Mouse (Mus musculus) G1E (cell line): ENCODE measurements around the gene Ankrd28.

Experiments
- CTCF ChIP-seq: IDR thresholded peaks from 2 replicates; pipeline ENCODE4 v1.5.1; 2012; ENCODE audit warnings: low read depth, low read length, inconsistent platforms, mixed read lengths
- GATA1 ChIP-seq: IDR thresholded peaks from 2 replicates; pipeline ENCODE4 v1.6.1; 2012; ENCODE audit warnings: borderline replicate concordance, low read length, inconsistent platforms, mixed read lengths
- POLR2AphosphoS5 ChIP-seq: IDR thresholded peaks from 2 replicates; pipeline ENCODE4 v1.6.1; 2012; ENCODE audit warnings: low read depth, low read length, inconsistent platforms; ENCODE audit not compliant: insufficient replicate concordance

DNA sequence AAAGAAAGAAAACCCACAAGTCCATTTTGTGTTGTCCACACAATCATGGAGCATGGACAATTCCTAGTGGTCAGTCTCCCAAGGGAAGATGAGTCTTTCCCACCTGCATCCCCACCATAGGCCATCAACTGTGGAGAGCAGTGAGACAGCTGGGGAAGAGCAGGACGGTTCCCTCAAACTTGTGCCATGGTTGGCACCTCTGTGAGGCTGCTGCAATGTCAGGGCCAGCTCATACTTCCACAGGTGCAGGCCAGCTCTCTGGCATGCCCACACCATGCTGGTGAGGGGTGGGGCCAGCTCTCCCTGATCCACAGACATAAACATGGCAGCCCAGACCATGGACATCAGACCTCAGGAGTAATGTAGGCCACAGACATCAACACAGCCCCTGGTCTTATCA lies 144.2 kb downstream of the Ankrd28 start:
- TF ChIP-seq POLR2AphosphoS5 (no peak), CTCF (no peak), GATA1 (no peak)
